Mouse (Mus musculus) NIH3T3 (cell line): ENCODE measurements around the gene Tnfrsf8.

ENCODE experiments used
- DNase-seq: peaks from one replicate; pipeline ENCODE4 v3.0.0-alpha.2; 2012; ENCODE audit warnings: low read depth

The Tnfrsf8 gene

GRCm38 (mm10) chr4:145267631-145268110 lies 47.3 kb downstream of the Tnfrsf8 start:
- peak; percentile 75 for DNase-seq

- no peak for DNase-seq
Observed at GRCm38 (mm10) chr4:145266505-145266904, 48.5 kb downstream of the Tnfrsf8 start.

GRCm38 (mm10) chr4:145264761-145265160 lies 50.2 kb downstream of the Tnfrsf8 start:
- no peak for DNase-seq

- DNase-seq = no peak
Observed at GRCm38 (mm10) chr4:145263583-145263982, 51.4 kb downstream of the Tnfrsf8 start.

GRCm38 (mm10) chr4:145260802-145261201 lies 54.2 kb downstream of the Tnfrsf8 start:
- no peak for DNase-seq

GRCm38 (mm10) chr4:145257751-145258434 lies 57.1 kb downstream of the Tnfrsf8 start:
- DNase-seq = peak; percentile 79

- DNase-seq = no peak
Observed at GRCm38 (mm10) chr4:145256144-145256543, 58.8 kb downstream of the Tnfrsf8 start.

- peak; percentile 61 for DNase-seq
Observed at GRCm38 (mm10) chr4:145254418-145254817, 60.5 kb downstream of the Tnfrsf8 start.

- no peak for DNase-seq
Observed at GRCm38 (mm10) chr4:145252611-145253010, 62.4 kb downstream of the Tnfrsf8 start.

- DNase-seq = no peak
Observed at GRCm38 (mm10) chr4:145251546-145251945, 63.4 kb downstream of the Tnfrsf8 start.

GRCm38 (mm10) chr4:145250002-145250401 lies 65.0 kb downstream of the Tnfrsf8 start:
- no peak for DNase-seq

GRCm38 (mm10) chr4:145247556-145247955 lies 67.4 kb downstream of the Tnfrsf8 start:
- DNase-seq = no peak

GRCm38 (mm10) chr4:145246173-145247011 lies 68.6 kb downstream of the Tnfrsf8 start, which contains the start of gene Tnfrsf1b:
TSS of gene Tnfrsf1b (minus strand) at chr4:145246870.
- peak; percentile 80 for DNase-seq

GRCm38 (mm10) chr4:145245581-145245980 lies 69.4 kb downstream of the Tnfrsf8 start:
- no peak for DNase-seq

GRCm38 (mm10) chr4:145244676-145245075 lies 70.3 kb downstream of the Tnfrsf8 start:
- DNase-seq = no peak

GRCm38 (mm10) chr4:145242719-145243350 lies 72.1 kb downstream of the Tnfrsf8 start:
- no peak for DNase-seq

- no peak for DNase-seq
Observed at GRCm38 (mm10) chr4:145240723-145241231, 74.2 kb downstream of the Tnfrsf8 start.

GRCm38 (mm10) chr4:145239049-145239830 lies 75.7 kb downstream of the Tnfrsf8 start:
- DNase-seq = peak; percentile 94

GRCm38 (mm10) chr4:145236027-145236426 lies 78.9 kb downstream of the Tnfrsf8 start:
- DNase-seq = no peak

GRCm38 (mm10) chr4:145233487-145234228 lies 81.3 kb downstream of the Tnfrsf8 start:
- DNase-seq = peak; percentile 64

- no peak for DNase-seq
Observed at GRCm38 (mm10) chr4:145231732-145232131, 83.2 kb downstream of the Tnfrsf8 start.
